Mouse (Mus musculus): ENCODE results near the gene Uox. TPM values are rescaled to one million over a fixed set of nuclear protein-coding genes. Genes with fewer than 3 reads are reported as not detected.
A peak's percentile ranks its signal among the peaks of the same experiment; 100 is the strongest.

Gene Uox
- total and polyA plus RNA-seq, 2 experiments: 512 to 1,668 TPM

GRCm38 (mm10) chr3:146628227-146628982, 58.2 kb downstream of the Uox start:
- no peaks in the 10 kb centered on the region for H3K4me1 ChIP-seq (ENCODE audit: control insufficient read depth, insufficient read depth, low read length)
- no peaks in the 10 kb centered on the region for H3K27me3 ChIP-seq (ENCODE audit: control insufficient read depth, insufficient read depth, low read length)
- DNase-seq (ENCODE audit: extremely low read depth, low read depth, low spot score): peak; percentile 30
- H3K4me3 ChIP-seq (ENCODE audit: insufficient read depth, low read depth, low read length): no peak overlapping the region
- H3K27ac ChIP-seq (replicated peaks; ENCODE audit: insufficient read depth, low read depth, low read length): no peak overlapping the region
- H3K79me2 ChIP-seq (ENCODE audit: control insufficient read depth, insufficient read depth, low read length): no peaks in the 10 kb centered on the region
- whole genome bisulfite sequencing: 71% methylated on average over 8 of the region's 8 CpGs
- no peak overlapping the region for H3K9ac ChIP-seq (ENCODE audit: low read depth, low read length)
- TF ChIP-seq CTCF (IDR thresholded peaks at IDR 0.05; ENCODE audit: low read depth, low read length) (no peak), POLR2A (IDR thresholded peaks at IDR 0.05; ENCODE audit: extremely low read depth, insufficient read depth, low read length) (no peak)
- peaks cover 61% of the 10 kb centered on the region for H3K36me3 ChIP-seq (ENCODE audit: control insufficient read depth, insufficient read depth, low read length)

GRCm38 (mm10) chr3:146632506-146632905, 62.3 kb downstream of the Uox start:
- Histone ChIP-seq H3K27ac (replicated peaks; ENCODE audit: insufficient read depth, low read depth, low read length) (no peak overlapping the region), H3K36me3 (ENCODE audit: control insufficient read depth, insufficient read depth, low read length) (peaks cover 24% of the 10 kb centered on the region), H3K4me3 (ENCODE audit: insufficient read depth, low read depth, low read length) (no peak overlapping the region), H3K4me1 (ENCODE audit: control insufficient read depth, insufficient read depth, low read length) (no peaks in the 10 kb centered on the region), H3K9ac (ENCODE audit: low read depth, low read length) (no peak overlapping the region), H3K79me2 (ENCODE audit: control insufficient read depth, insufficient read depth, low read length) (no peaks in the 10 kb centered on the region), H3K27me3 (ENCODE audit: control insufficient read depth, insufficient read depth, low read length) (no peaks in the 10 kb centered on the region)
- DNase-seq (ENCODE audit: extremely low read depth, low read depth, low spot score): peak; percentile 71
- TF ChIP-seq CTCF (IDR thresholded peaks at IDR 0.05; ENCODE audit: low read depth, low read length) (no peak), POLR2A (IDR thresholded peaks at IDR 0.05; ENCODE audit: extremely low read depth, insufficient read depth, low read length) (no peak)
- WGBS: 66% methylated on average over 5 of the region's 5 CpGs

DNA sequence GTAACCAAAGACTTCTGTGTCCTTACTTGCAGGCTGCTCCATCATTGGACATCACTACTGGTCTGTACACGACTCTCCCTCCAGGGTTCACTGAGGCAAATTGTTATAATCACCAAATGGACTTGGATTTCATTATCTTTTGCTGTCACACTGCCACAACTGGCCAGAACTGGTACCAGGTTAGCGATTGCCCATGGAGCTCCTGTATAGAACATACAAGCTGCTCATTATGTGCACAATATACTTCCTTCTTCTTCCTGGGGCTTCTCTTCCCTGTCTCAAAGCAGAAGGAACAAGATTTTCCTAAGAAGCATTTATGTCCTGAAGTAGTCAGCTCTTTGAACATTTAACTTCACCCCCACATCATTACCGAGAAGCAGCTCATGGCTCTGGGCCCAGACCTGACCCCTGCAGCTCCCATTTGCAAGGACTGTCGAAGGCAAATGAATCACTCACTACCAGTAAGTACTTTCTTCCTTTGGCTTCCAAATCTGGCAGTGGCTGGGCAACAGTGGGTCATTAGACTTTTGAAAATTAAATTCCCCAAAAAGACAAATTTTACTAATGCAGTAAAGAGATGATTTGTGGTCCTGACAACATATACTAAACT, 71.7 kb downstream of the Uox start:
- no peaks in the 10 kb centered on the region for H3K27me3 ChIP-seq (ENCODE audit: control insufficient read depth, insufficient read depth, low read length)
- no peaks in the 10 kb centered on the region for H3K79me2 ChIP-seq (ENCODE audit: control insufficient read depth, insufficient read depth, low read length)
- H3K4me1 ChIP-seq (ENCODE audit: control insufficient read depth, insufficient read depth, low read length): no peaks in the 10 kb centered on the region
- no peak for DNase-seq (ENCODE audit: extremely low read depth, low read depth, low spot score)
- TF ChIP-seq POLR2A (IDR thresholded peaks at IDR 0.05; ENCODE audit: extremely low read depth, insufficient read depth, low read length) (no peak), CTCF (IDR thresholded peaks at IDR 0.05; ENCODE audit: low read depth, low read length) (no peak)
- H3K9ac ChIP-seq (ENCODE audit: low read depth, low read length): no peak overlapping the region
- H3K36me3 ChIP-seq (ENCODE audit: control insufficient read depth, insufficient read depth, low read length): no peaks in the 10 kb centered on the region
- no peak overlapping the region for H3K27ac ChIP-seq (replicated peaks; ENCODE audit: insufficient read depth, low read depth, low read length)
- 73% methylated on average over 4 of the region's 4 CpGs for whole genome bisulfite sequencing
- no peak overlapping the region for H3K4me3 ChIP-seq (ENCODE audit: insufficient read depth, low read depth, low read length)

DNA sequence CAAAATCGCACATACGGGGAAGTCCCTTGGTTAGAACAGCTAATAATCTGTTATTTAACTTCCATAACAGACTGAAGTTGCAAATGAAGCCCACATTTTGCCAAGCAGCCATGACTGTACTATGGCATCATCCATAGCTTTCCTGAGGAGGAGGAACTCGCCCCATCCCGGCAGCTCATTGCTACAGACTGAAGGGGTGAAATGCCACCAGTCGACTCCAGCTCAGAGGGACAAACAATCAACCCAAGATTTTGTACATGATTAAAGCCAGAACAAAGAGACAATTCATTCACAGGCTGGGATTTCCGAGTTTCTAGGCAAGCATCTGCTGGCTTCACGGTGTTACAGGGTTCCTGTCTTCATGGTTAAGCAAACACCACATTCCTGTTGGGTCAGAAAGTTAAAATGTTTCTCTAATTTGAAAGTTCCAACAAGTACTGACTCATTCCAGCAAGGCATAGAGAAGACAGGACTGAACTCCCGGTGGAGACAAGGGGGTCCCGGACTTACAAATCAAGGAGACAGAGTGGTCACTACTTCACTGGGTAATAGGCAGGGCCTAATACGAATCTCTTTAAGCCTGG, 79.2 kb downstream of the Uox start:
- no peak for DNase-seq (ENCODE audit: extremely low read depth, low read depth, low spot score)
- Histone ChIP-seq H3K36me3 (ENCODE audit: control insufficient read depth, insufficient read depth, low read length) (no peaks in the 10 kb centered on the region), H3K79me2 (ENCODE audit: control insufficient read depth, insufficient read depth, low read length) (no peaks in the 10 kb centered on the region), H3K9ac (ENCODE audit: low read depth, low read length) (no peak overlapping the region), H3K27me3 (ENCODE audit: control insufficient read depth, insufficient read depth, low read length) (no peaks in the 10 kb centered on the region), H3K4me1 (ENCODE audit: control insufficient read depth, insufficient read depth, low read length) (no peaks in the 10 kb centered on the region), H3K4me3 (ENCODE audit: insufficient read depth, low read depth, low read length) (no peak overlapping the region), H3K27ac (replicated peaks; ENCODE audit: insufficient read depth, low read depth, low read length) (no peak overlapping the region)
- TF ChIP-seq POLR2A (IDR thresholded peaks at IDR 0.05; ENCODE audit: extremely low read depth, insufficient read depth, low read length) (no peak), CTCF (IDR thresholded peaks at IDR 0.05; ENCODE audit: low read depth, low read length) (no peak)
- 78% methylated on average over 10 of the region's 10 CpGs for WGBS

DNA sequence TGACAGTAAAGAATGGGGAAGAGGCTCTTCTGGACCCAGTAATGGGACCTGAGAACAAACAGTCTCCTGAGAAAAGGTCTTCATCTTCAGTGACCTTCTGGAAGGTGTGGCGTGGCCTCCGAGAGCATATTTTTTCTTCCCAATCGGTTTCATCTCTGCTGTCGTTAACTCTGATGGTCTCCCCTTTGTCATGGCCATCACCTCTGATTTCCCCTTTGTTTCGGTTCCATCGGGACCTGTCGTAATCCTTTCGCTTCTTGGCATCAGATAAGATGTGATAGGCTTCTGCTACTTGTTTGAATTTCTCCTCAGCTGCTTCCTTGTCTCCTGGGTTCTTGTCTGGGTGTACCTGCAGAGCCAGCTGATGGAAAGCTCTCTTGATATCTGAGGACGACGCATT, 80.5 kb downstream of the Uox start:
- H3K9ac ChIP-seq (ENCODE audit: low read depth, low read length): no peak overlapping the region
- WGBS: 79% methylated on average over 10 of the region's 10 CpGs
- H3K4me1 ChIP-seq (ENCODE audit: control insufficient read depth, insufficient read depth, low read length): no peaks in the 10 kb centered on the region
- no peaks in the 10 kb centered on the region for H3K79me2 ChIP-seq (ENCODE audit: control insufficient read depth, insufficient read depth, low read length)
- H3K27me3 ChIP-seq (ENCODE audit: control insufficient read depth, insufficient read depth, low read length): no peaks in the 10 kb centered on the region
- H3K4me3 ChIP-seq (ENCODE audit: insufficient read depth, low read depth, low read length): no peak overlapping the region
- no peaks in the 10 kb centered on the region for H3K36me3 ChIP-seq (ENCODE audit: control insufficient read depth, insufficient read depth, low read length)
- DNase-seq (ENCODE audit: extremely low read depth, low read depth, low spot score): no peak
- no peak for TF ChIP-seq POLR2A (IDR thresholded peaks at IDR 0.05; ENCODE audit: extremely low read depth, insufficient read depth, low read length)
- no peak for TF ChIP-seq CTCF (IDR thresholded peaks at IDR 0.05; ENCODE audit: low read depth, low read length)
- no peak overlapping the region for H3K27ac ChIP-seq (replicated peaks; ENCODE audit: insufficient read depth, low read depth, low read length)

DNA sequence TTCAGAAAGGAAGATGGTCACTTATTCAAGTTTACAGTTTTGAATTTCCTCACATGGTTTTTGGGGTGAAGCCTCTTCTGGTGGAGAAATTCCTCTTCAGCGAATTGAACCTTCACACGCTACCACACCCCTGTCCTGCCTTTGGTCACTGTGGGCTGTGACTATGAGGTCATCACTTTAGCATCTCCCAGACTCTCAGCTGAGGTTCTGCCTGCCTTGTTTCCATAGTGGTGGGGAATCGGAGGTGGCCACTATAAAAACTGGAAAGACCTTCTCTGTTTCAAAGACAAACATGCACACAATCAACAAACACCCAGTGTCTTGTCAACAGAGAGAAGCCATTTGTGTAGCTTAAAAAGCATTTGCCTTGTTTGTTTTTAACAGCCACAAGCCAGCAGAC, 81.0 kb downstream of the Uox start, which contains the start of gene 4930503B20Rik:
Gene 4930503B20Rik, minus strand, starts transcription at position 101 of the 400 bp plus-strand sequence.
- H3K79me2 ChIP-seq (ENCODE audit: control insufficient read depth, insufficient read depth, low read length): no peaks in the 10 kb centered on the region
- no peaks in the 10 kb centered on the region for H3K36me3 ChIP-seq (ENCODE audit: control insufficient read depth, insufficient read depth, low read length)
- H3K27ac ChIP-seq (replicated peaks; ENCODE audit: insufficient read depth, low read depth, low read length): no peak within 1 kb of the TSS
- no peak within 1 kb of the TSS for H3K4me3 ChIP-seq (ENCODE audit: insufficient read depth, low read depth, low read length)
- no peaks in the 10 kb centered on the region for H3K27me3 ChIP-seq (ENCODE audit: control insufficient read depth, insufficient read depth, low read length)
- no peak for DNase-seq (ENCODE audit: extremely low read depth, low read depth, low spot score)
- H3K9ac ChIP-seq (ENCODE audit: low read depth, low read length): no peak within 1 kb of the TSS
- TF ChIP-seq POLR2A (IDR thresholded peaks at IDR 0.05; ENCODE audit: extremely low read depth, insufficient read depth, low read length): no peak
- TF ChIP-seq CTCF (IDR thresholded peaks at IDR 0.05; ENCODE audit: low read depth, low read length): no peak
- WGBS: 84% methylated on average over 3 of the region's 3 CpGs
- H3K4me1 ChIP-seq (ENCODE audit: control insufficient read depth, insufficient read depth, low read length): no peaks in the 10 kb centered on the region
